Comparison of ENCODE assay signal across 27 mouse cellular contexts in the genomic region with DNA sequence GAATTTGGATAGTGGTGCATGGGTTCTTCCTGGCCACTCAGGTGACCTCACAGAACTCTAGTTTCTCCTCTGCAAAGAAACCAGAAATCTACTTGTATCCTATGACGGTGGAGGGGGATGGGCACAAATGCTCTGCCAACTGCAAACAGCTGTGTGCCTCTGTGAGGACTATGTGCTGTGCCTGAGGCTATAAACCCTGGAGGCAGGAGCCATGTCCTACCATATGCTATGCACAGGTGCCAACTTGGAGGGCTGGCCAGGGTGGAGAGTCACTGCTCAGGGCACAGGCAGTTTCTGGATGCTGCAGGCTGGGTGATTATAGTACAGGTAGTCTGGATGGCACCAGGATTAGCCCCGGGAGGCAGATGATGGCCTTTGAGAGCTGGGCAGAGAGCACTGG. TPM values are rescaled to one million over a fixed set of nuclear protein-coding genes. Genes with fewer than 3 reads are reported as not detected.
DNase-seq lines count a peak whose midpoint lies in the region; ATAC-seq lines count a peak whose summit lies in the region.
"Had no signal": no experiment of that assay in that cellular context is flagged by ENCODE, and none has a peak within 500 bp of the region (broad histone marks: within the 10 kb centered on the region; RNA-seq: fewer than 3 reads in every experiment).

No protein-coding gene starts in this region.

- no peak overlapping the region for H3K27ac ChIP-seq in forebrain, embryonic 11.5 days (ENCODE audit: low read depth, low read length)
- H3K27ac ChIP-seq in forebrain, embryonic 14.5 days (ENCODE audit: low read depth, low read length): no peak overlapping the region
- H3K27ac ChIP-seq in hindbrain, embryonic 13.5 days: no peak overlapping the region
- no peak overlapping the region for H3K27ac ChIP-seq in hindbrain, embryonic 11.5 days (ENCODE audit: low read depth, low read length)
- H3K27ac ChIP-seq in neural tube, embryonic 15.5 days (replicated peaks): no peak overlapping the region
- H3K27ac ChIP-seq: embryonic facial prominence, embryonic 12.5 days; hindbrain, postnatal 0 days; intestine, embryonic 15.5 days; layer of hippocampus, adult 2 months; limb, embryonic 15.5 days; liver, embryonic 13.5 days had no signal

- no peaks in the 10 kb centered on the region for H3K27me3 ChIP-seq in forebrain, embryonic 11.5 days (ENCODE audit: control insufficient read depth, insufficient read depth, low read length)
- H3K27me3 ChIP-seq in forebrain, embryonic 14.5 days (replicated peaks; ENCODE audit: control insufficient read depth, insufficient read depth, low read length): no peaks in the 10 kb centered on the region
- 0 out of 2 replicates have a peak, but pooled peaks cover 4% of the 10 kb centered on the region for H3K27me3 ChIP-seq in hindbrain, embryonic 13.5 days
- H3K27me3 ChIP-seq in hindbrain, embryonic 11.5 days (ENCODE audit: control insufficient read depth, insufficient read depth, low read length): no peaks in the 10 kb centered on the region
- H3K27me3 ChIP-seq in neural tube, embryonic 15.5 days (replicated peaks): no peaks in the 10 kb centered on the region
- H3K27me3 ChIP-seq: embryonic facial prominence, embryonic 12.5 days; intestine, embryonic 15.5 days; limb, embryonic 15.5 days; liver, embryonic 13.5 days had no signal

- H3K4me2 ChIP-seq in forebrain, embryonic 11.5 days (ENCODE audit: low read depth, low read length, severe bottlenecking): no peak overlapping the region
- H3K4me2 ChIP-seq in forebrain, embryonic 14.5 days (ENCODE audit: low read length): no peak overlapping the region
- H3K4me2 ChIP-seq in hindbrain, embryonic 13.5 days: no peak overlapping the region
- H3K4me2 ChIP-seq in hindbrain, embryonic 11.5 days (replicated peaks; ENCODE audit: low read depth, low read length): no peak overlapping the region
- H3K4me2 ChIP-seq in neural tube, embryonic 15.5 days: no peak overlapping the region
- H3K4me2 ChIP-seq: embryonic facial prominence, embryonic 12.5 days; intestine, embryonic 15.5 days; limb, embryonic 15.5 days; liver, embryonic 13.5 days had no signal

- no peaks in the 10 kb centered on the region for H3K36me3 ChIP-seq in forebrain, embryonic 11.5 days (ENCODE audit: control insufficient read depth, insufficient read depth, low read length)
- no peaks in the 10 kb centered on the region for H3K36me3 ChIP-seq in forebrain, embryonic 14.5 days (ENCODE audit: control insufficient read depth, insufficient read depth, low read length)
- no peaks in the 10 kb centered on the region for H3K36me3 ChIP-seq in hindbrain, embryonic 13.5 days
- no peaks in the 10 kb centered on the region for H3K36me3 ChIP-seq in hindbrain, embryonic 11.5 days (ENCODE audit: control insufficient read depth, insufficient read depth, low read length)
- no peaks in the 10 kb centered on the region for H3K36me3 ChIP-seq in neural tube, embryonic 15.5 days
- H3K36me3 ChIP-seq: embryonic facial prominence, embryonic 12.5 days; G1E; intestine, embryonic 15.5 days; limb, embryonic 15.5 days; liver, embryonic 13.5 days had no signal

- no peaks in the 10 kb centered on the region for H3K9me3 ChIP-seq in forebrain, embryonic 11.5 days (ENCODE audit: control insufficient read depth, low read length)
- H3K9me3 ChIP-seq in forebrain, embryonic 14.5 days (replicated peaks; ENCODE audit: control insufficient read depth, low read length): no peaks in the 10 kb centered on the region
- no peaks in the 10 kb centered on the region for H3K9me3 ChIP-seq in hindbrain, embryonic 13.5 days
- H3K9me3 ChIP-seq in hindbrain, embryonic 11.5 days (ENCODE audit: control insufficient read depth, low read length): no peaks in the 10 kb centered on the region
- no peaks in the 10 kb centered on the region for H3K9me3 ChIP-seq in neural tube, embryonic 15.5 days (replicated peaks)
- H3K9me3 ChIP-seq: embryonic facial prominence, embryonic 12.5 days; intestine, embryonic 15.5 days; limb, embryonic 15.5 days; liver, embryonic 13.5 days; megakaryocyte, embryonic 14.5 days had no signal

- H3K4me3 ChIP-seq in forebrain, embryonic 11.5 days (ENCODE audit: low read depth, low read length): no peak overlapping the region
- H3K4me3 ChIP-seq in forebrain, embryonic 14.5 days (ENCODE audit: low read depth, low read length): no peak overlapping the region
- no peak overlapping the region for H3K4me3 ChIP-seq in hindbrain, embryonic 13.5 days
- H3K4me3 ChIP-seq in hindbrain, embryonic 11.5 days (ENCODE audit: low read depth, low read length): no peak overlapping the region
- no peak overlapping the region for H3K4me3 ChIP-seq in neural tube, embryonic 15.5 days (replicated peaks)
- H3K4me3 ChIP-seq: embryonic facial prominence, embryonic 12.5 days; intestine, embryonic 15.5 days; layer of hippocampus, adult 2 months; limb, embryonic 15.5 days; liver, embryonic 13.5 days; megakaryocyte, embryonic 14.5 days had no signal

- no peaks in the 10 kb centered on the region for H3K4me1 ChIP-seq in forebrain, embryonic 11.5 days (replicated peaks; ENCODE audit: control insufficient read depth, insufficient read depth, low read length)
- no peaks in the 10 kb centered on the region for H3K4me1 ChIP-seq in forebrain, embryonic 14.5 days (ENCODE audit: control insufficient read depth, insufficient read depth, low read length)
- H3K4me1 ChIP-seq in hindbrain, embryonic 13.5 days (replicated peaks): peaks cover 11% of the 10 kb centered on the region
- H3K4me1 ChIP-seq in hindbrain, embryonic 11.5 days (replicated peaks; ENCODE audit: control insufficient read depth, insufficient read depth, low read length): 0 out of 2 replicates have a peak, but pooled peaks cover 5% of the 10 kb centered on the region
- peaks cover 6% of the 10 kb centered on the region; the same call in 1 of the 2 replicates for H3K4me1 ChIP-seq in neural tube, embryonic 15.5 days
- H3K4me1 ChIP-seq: embryonic facial prominence, embryonic 12.5 days; intestine, embryonic 15.5 days; limb, embryonic 15.5 days; liver, embryonic 13.5 days; megakaryocyte, embryonic 14.5 days had no signal

- ATAC-seq in forebrain, embryonic 11.5 days (replicated peaks; ENCODE audit: low FRiP score): no peak
- no peak for ATAC-seq in forebrain, embryonic 14.5 days
- ATAC-seq in hindbrain, embryonic 13.5 days (ENCODE audit: low FRiP score): no peak
- ATAC-seq in hindbrain, embryonic 11.5 days (ENCODE audit: low FRiP score): no peak
- peak; percentile 56; the same call in 1 of the 2 replicates for ATAC-seq in neural tube, embryonic 15.5 days (ENCODE audit: low FRiP score)
- ATAC-seq: hindbrain, postnatal 0 days; intestine, embryonic 15.5 days; lung, postnatal 0 days had no signal

- DNase-seq in forebrain, embryonic 11.5 days (ENCODE audit: low spot score): peak; percentile 43
- DNase-seq in forebrain, embryonic 14.5 days (ENCODE audit: low spot score): no peak
- no peak for DNase-seq in hindbrain, embryonic 11.5 days (ENCODE audit: low spot score)
- DNase-seq in neural tube, embryonic 10.5 days (ENCODE audit: extremely low spot score, low spot score): no peak
- DNase-seq in thymus, postnatal 14 days: no peak
- DNase-seq: adrenal gland, adult 8-10 months; cerebellum, adult 9-10 months; embryo, embryonic 11 days; heart, postnatal 14 days; liver, embryonic 13.5 days; lung, adult 18-20 months; lung, postnatal 4 days; midbrain, embryonic 14.5 days; right cerebral cortex, postnatal 25 days; spleen, adult 18-20 months had no signal

- WGBS in forebrain, embryonic 11.5 days: 84% methylated on average over 2 of the region's 2 CpGs
- 78% methylated on average over 2 of the region's 2 CpGs for WGBS in forebrain, embryonic 14.5 days
- WGBS in hindbrain, embryonic 13.5 days: 78% methylated on average over 2 of the region's 2 CpGs
- WGBS in hindbrain, embryonic 11.5 days: 80% methylated on average over 2 of the region's 2 CpGs
- WGBS in neural tube, embryonic 15.5 days: 58% methylated on average over 2 of the region's 2 CpGs

- no peak overlapping the region for H3K9ac ChIP-seq in forebrain, embryonic 11.5 days (ENCODE audit: low read length)
- no peak overlapping the region for H3K9ac ChIP-seq in forebrain, embryonic 14.5 days (ENCODE audit: low read length)
- 0 out of 2 replicates have a peak overlapping the region, but pooled peaks have one; percentile 29 for H3K9ac ChIP-seq in hindbrain, embryonic 13.5 days
- H3K9ac ChIP-seq in hindbrain, embryonic 11.5 days (ENCODE audit: low read depth, low read length): no peak overlapping the region
- H3K9ac ChIP-seq in neural tube, embryonic 15.5 days (replicated peaks): no peak overlapping the region
- H3K9ac ChIP-seq: embryonic facial prominence, embryonic 12.5 days; intestine, embryonic 15.5 days; limb, embryonic 15.5 days; liver, embryonic 13.5 days had no signal

RNA-seq across cellular contexts. Expression of gene Iqsec3, which starts 46.4 kb away (rescaled TPM):
- polyA plus RNA-seq in forebrain, embryonic 11.5 days (2014; fragmentation: Nextera tagmentation; extraction: Ambion mirVana): 0.90 and 1.1 TPM in 2 replicates
- polyA plus RNA-seq in forebrain, embryonic 14.5 days (2014; fragmentation: Nextera tagmentation; extraction: Ambion mirVana): 2.9 and 4.8 TPM in 2 replicates
- 11.8 and 12.0 TPM in 2 replicates for polyA plus RNA-seq in hindbrain, embryonic 13.5 days (2015; fragmentation: Nextera tagmentation; extraction: Ambion mirVana)
- 1.8 and 2.5 TPM in 2 replicates for polyA plus RNA-seq in hindbrain, embryonic 11.5 days (2014; fragmentation: Nextera tagmentation; extraction: Ambion mirVana)
- 14.6 and 18.7 TPM in 2 replicates for polyA plus RNA-seq in neural tube, embryonic 15.5 days (2015; fragmentation: Nextera tagmentation; extraction: Ambion mirVana)
- polyA plus RNA-seq: G1E; heart, embryonic 14.5 days; liver, embryonic 13.5 days; lung, postnatal 0 days; thymus, postnatal 0 days had no signal
